Mouse (Mus musculus): ENCODE data around the gene Chrng. TPM values are rescaled to one million over a fixed set of nuclear protein-coding genes. Genes with fewer than 3 reads are reported as not detected.
A peak's percentile ranks its signal among the peaks of the same experiment; 100 is the strongest.

Chrng gene
- 0.12 TPM in 1 of 2 replicates, not detected in the other for polyA plus RNA-seq (2016; fragmentation: Nextera tagmentation; extraction: Ambion mirVana)

DNA sequence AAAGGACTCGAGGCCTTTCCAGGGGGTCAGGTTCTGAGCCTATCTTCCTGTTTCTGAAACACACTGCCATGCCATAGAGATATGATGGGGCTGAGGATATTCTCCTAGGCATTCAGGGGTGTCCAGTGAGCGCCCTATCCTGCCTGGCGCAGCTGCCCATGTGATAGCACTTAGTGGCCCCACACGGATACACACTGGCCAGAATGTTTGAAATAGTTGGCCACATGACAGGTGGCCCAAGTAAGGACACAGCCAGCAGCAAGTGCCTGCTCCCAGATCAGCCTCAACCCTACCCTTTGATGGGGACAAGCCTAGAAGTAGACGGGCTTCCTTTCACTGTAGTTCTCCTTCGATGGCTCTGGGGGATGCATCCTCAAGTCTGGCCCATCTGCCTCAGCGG lies at the start of gene Chrng:
TSS of gene Chrng (plus strand) at position 193 of the 400 bp plus-strand sequence.
- no peak within 1 kb of the TSS for H3K27ac ChIP-seq (replicated peaks)
- H3K27me3 ChIP-seq (ENCODE audit: low read depth, poor library complexity, severe bottlenecking), result peaks cover 48% of the 10 kb centered on the region
- no peak for DNase-seq (ENCODE audit: low spot score)
- H3K9me3 ChIP-seq (replicated peaks), result no peaks in the 10 kb centered on the region
- H3K36me3 ChIP-seq, result no peaks in the 10 kb centered on the region
- H3K4me1 ChIP-seq, result peaks cover 15% of the 10 kb centered on the region
- H3K4me3 ChIP-seq, result no peak within 1 kb of the TSS
- 88% methylated on average over 7 of the region's 7 CpGs for WGBS

DNA sequence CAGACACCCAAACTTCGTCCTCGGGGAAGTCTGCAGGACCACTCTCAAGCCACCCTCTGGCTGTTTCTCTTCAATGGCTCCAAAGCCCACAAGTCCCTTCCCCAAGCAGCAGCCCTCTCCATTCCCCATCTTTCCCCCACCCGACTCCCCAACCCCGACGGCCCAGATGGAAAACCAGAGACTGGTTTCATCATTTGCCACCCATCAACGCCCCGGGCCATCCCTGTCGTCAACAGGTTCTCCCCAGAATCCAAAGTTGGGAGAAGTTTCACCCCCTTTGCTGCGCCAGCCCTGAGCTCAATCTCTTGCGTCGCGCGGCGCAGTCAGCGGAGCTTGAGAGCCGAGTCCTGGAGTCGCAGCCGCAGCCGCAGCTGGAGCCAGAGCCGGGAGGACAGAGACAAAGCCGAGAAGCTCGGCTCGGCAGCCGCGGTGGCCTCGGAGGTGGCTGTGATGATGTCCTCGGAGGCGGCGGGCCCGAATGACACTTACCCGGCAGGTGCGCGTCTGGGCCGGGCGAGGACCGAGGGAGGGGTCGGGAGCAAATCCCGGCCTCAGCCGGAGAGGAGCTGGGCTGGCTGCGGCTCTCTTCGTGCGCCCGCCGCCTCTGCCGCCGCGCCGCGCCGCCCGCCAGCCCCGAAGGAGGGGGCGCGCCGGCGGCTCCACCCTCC lies 48.8 kb upstream of the Chrng start:
- WGBS, result under 1% methylated on average over 48 of the region's 56 CpGs
- no peaks in the 10 kb centered on the region for H3K9me3 ChIP-seq (replicated peaks)
- H3K27me3 ChIP-seq (ENCODE audit: low read depth, poor library complexity, severe bottlenecking), result peaks cover 100% of the 10 kb centered on the region
- DNase-seq (ENCODE audit: low spot score), result peak; percentile 68
- peaks cover 34% of the 10 kb centered on the region for H3K4me1 ChIP-seq
- H3K4me3 ChIP-seq, result peak overlapping the region; percentile 59
- H3K27ac ChIP-seq (replicated peaks), result peak overlapping the region; percentile 71
- H3K36me3 ChIP-seq, result no peaks in the 10 kb centered on the region

DNA sequence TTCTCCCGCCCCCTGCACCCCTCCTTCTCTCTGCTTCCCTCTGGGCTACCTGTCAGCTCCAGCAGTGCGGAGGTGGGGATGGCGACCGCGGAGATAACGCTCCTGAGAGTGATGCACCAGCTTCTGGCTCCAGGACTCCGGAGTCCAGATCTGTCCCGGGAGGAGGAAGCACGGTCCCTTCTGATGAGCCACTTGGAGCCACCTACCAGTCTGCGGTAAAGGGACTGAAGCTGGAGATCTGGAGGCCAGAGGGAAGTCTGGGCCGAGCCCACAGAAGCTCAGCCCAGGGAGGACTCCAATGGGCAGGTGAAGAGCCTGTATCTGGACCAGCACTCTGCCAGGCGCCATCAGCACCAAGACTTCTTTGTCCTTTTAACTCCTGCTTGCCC lies 48.3 kb upstream of the Chrng start, which contains the start of gene Ecel1:
TSS of gene Ecel1 (minus strand) at position 323 of the 389 bp plus-strand sequence.
- Histone ChIP-seq H3K4me3 (peak within 1 kb of the TSS; percentile 59), H3K27me3 (ENCODE audit: low read depth, poor library complexity, severe bottlenecking) (peaks cover 98% of the 10 kb centered on the region), H3K27ac (replicated peaks) (peak within 1 kb of the TSS; percentile 71), H3K9me3 (replicated peaks) (no peaks in the 10 kb centered on the region), H3K4me1 (peaks cover 34% of the 10 kb centered on the region), H3K36me3 (no peaks in the 10 kb centered on the region)
- 0% methylated on average over 12 of the region's 12 CpGs for WGBS
- peak; percentile 41 for DNase-seq (ENCODE audit: low spot score)

DNA sequence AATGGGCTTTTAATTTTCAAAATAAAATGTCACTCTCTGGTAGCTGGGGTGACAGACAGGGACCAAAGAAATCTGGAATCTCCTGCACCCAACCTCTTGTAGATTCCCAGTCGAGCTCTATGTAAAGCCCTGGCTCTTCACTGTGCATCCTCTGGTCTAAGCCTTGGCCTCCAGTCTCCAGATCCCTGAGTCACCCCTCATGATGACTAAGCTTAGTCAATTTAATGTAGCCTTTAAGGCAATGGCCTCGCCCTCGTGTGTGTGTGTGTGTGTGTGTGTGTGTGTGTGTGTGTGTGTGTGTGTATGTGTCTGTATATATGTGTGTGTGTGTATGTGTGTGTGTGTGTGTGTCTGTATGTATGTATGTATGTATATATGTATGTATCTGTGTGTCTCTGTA lies 45.1 kb upstream of the Chrng start:
- Histone ChIP-seq H3K36me3 (no peaks in the 10 kb centered on the region), H3K4me1 (peaks cover 26% of the 10 kb centered on the region), H3K27ac (replicated peaks) (no peak overlapping the region), H3K9me3 (replicated peaks) (no peaks in the 10 kb centered on the region), H3K27me3 (ENCODE audit: low read depth, poor library complexity, severe bottlenecking) (peaks cover 79% of the 10 kb centered on the region), H3K4me3 (no peak overlapping the region)
- 82% methylated on average over 3 of the region's 3 CpGs for WGBS
- no peak for DNase-seq (ENCODE audit: low spot score)

DNA sequence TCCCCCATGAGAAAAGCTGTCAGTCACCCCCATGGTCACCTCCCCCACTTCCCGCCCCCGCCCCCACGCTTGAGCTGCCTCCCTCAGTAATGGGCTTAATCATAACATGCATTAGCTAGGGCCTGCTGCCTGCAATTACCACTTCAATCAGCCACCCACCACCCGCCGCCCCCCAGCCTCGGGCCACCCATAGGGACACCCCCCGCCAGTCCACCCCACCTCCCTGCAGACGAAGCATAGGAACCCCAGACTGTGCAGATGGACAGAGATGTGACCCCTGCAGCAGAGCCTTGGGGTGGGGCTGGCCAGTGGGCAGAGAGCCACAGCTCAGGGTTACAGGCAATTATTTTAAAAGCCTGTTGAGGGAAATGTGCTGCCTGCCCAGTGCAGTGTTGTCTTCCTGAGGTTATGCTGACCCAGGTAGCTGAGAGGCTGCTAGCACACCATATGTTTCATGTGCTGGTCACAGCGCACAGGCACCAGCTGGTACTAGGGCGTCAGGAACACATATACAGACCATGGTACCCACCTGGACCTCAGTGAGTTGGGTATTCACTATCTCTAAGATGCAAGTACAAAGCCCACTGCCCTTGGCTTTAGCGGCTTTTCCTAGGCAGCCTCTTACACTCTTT lies 40.2 kb upstream of the Chrng start:
- Histone ChIP-seq H3K9me3 (replicated peaks) (no peaks in the 10 kb centered on the region), H3K27me3 (ENCODE audit: low read depth, poor library complexity, severe bottlenecking) (peaks cover 73% of the 10 kb centered on the region), H3K27ac (replicated peaks) (no peak overlapping the region), H3K4me3 (no peak overlapping the region), H3K36me3 (no peaks in the 10 kb centered on the region), H3K4me1 (peaks cover 23% of the 10 kb centered on the region)
- 41% methylated on average over 11 of the region's 11 CpGs for WGBS
- DNase-seq (ENCODE audit: low spot score), result no peak

DNA sequence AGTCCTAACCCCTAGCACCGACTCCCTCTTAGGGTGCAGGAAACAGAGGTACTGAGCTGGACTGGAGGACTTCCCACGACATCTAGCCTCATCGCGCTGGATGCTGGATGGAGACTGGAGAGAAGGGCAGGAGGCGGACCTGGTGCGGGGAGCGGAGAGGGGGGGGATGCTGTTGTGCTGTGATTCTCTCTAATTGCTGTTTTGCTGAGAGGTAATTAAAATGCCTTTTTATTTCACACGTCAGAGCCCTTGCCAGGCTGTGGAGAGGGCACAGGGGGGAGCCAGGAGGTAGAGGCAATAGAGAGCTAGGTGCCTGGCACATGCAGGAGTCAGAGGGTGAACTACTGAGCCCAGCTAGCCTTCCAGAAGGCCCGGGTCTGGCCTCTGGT lies 39.7 kb upstream of the Chrng start:
- no peak overlapping the region for H3K4me3 ChIP-seq
- H3K9me3 ChIP-seq (replicated peaks), result no peaks in the 10 kb centered on the region
- H3K4me1 ChIP-seq, result peaks cover 28% of the 10 kb centered on the region
- peaks cover 73% of the 10 kb centered on the region for H3K27me3 ChIP-seq (ENCODE audit: low read depth, poor library complexity, severe bottlenecking)
- no peak for DNase-seq (ENCODE audit: low spot score)
- no peak overlapping the region for H3K27ac ChIP-seq (replicated peaks)
- H3K36me3 ChIP-seq, result no peaks in the 10 kb centered on the region
- WGBS, result 54% methylated on average over 9 of the region's 9 CpGs

DNA sequence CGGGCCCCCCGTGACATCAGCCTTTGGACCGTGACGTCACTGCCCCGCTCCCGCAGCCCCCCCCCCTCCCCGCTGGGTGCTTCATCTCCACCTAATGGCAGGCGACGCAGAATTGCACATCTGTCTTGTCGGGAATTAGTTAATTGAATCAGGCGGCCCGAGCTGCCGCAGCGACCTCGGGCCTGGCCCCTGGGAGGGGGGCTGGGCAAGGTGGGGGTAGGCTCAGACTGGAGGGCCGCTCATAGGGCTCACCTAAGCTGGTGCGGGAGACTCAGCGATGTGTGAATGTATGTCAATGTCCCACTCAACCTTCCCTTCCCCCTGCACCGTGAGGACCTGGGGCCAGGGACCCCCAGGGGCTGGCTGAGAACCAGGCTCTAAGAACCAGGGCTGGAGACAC lies 34.0 kb upstream of the Chrng start:
- peak overlapping the region; percentile 28 for H3K4me3 ChIP-seq
- peaks cover 90% of the 10 kb centered on the region for H3K27me3 ChIP-seq (ENCODE audit: low read depth, poor library complexity, severe bottlenecking)
- no peaks in the 10 kb centered on the region for H3K36me3 ChIP-seq
- H3K27ac ChIP-seq (replicated peaks), result peak overlapping the region; percentile 28; the same call in 1 of the 2 replicates
- no peaks in the 10 kb centered on the region for H3K9me3 ChIP-seq (replicated peaks)
- H3K4me1 ChIP-seq, result peaks cover 63% of the 10 kb centered on the region
- peak; percentile 27 for DNase-seq (ENCODE audit: low spot score)
- WGBS, result 21% methylated on average over 19 of the region's 19 CpGs

DNA sequence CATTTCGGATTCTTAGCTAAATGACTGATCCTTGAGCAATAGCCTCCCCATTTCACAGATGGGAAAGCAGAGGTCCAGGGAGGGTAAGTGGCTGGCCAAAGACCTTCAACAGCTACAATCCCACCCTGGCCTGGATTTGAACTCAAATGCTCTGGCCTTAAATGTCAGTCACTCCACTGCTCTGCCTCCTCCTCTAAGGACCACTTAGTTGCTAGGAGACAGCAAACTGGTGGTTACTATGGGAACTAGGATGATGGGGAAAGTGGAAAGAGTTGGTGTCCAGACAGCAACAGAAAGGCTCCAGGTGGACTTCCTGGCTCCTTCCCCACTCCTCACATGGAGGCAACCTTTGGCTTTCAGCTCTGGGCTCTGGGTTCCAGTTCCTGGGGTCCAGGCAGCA lies 33.1 kb upstream of the Chrng start:
- DNase-seq (ENCODE audit: low spot score), result no peak
- H3K27ac ChIP-seq (replicated peaks), result no peak overlapping the region
- peaks cover 71% of the 10 kb centered on the region for H3K4me1 ChIP-seq
- H3K27me3 ChIP-seq (ENCODE audit: low read depth, poor library complexity, severe bottlenecking), result peaks cover 85% of the 10 kb centered on the region
- no peaks in the 10 kb centered on the region for H3K36me3 ChIP-seq
- WGBS, result 76% methylated on average over 1 of the region's 1 CpGs
- no peaks in the 10 kb centered on the region for H3K9me3 ChIP-seq (replicated peaks)
- no peak overlapping the region for H3K4me3 ChIP-seq

DNA sequence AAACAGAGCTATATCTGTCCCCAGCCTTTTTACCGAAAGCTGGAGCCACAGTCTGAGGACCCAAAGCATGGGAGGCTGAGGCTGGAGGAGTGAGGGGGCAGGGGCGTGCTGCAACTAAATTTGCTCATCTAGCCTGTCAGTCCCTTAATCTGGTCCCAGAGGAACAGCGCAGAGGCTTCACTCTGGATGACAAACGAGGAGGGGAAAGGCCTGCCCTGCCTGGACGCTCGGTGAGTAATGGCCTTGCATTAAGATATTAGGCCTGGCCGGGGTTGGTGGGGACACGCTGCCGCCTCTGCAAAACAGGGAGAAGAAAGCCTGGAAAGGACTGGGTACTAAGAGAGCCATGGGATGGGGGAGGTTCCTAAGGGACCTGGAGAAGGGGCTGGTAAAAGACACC lies 32.1 kb upstream of the Chrng start:
- peaks cover 71% of the 10 kb centered on the region for H3K4me1 ChIP-seq
- peak overlapping the region; percentile 43 for H3K27ac ChIP-seq (replicated peaks)
- H3K4me3 ChIP-seq, result no peak overlapping the region
- 52% methylated on average over 9 of the region's 9 CpGs for WGBS
- DNase-seq (ENCODE audit: low spot score), result no peak
- no peaks in the 10 kb centered on the region for H3K36me3 ChIP-seq
- peaks cover 82% of the 10 kb centered on the region for H3K27me3 ChIP-seq (ENCODE audit: low read depth, poor library complexity, severe bottlenecking)
- H3K9me3 ChIP-seq (replicated peaks), result no peaks in the 10 kb centered on the region

DNA sequence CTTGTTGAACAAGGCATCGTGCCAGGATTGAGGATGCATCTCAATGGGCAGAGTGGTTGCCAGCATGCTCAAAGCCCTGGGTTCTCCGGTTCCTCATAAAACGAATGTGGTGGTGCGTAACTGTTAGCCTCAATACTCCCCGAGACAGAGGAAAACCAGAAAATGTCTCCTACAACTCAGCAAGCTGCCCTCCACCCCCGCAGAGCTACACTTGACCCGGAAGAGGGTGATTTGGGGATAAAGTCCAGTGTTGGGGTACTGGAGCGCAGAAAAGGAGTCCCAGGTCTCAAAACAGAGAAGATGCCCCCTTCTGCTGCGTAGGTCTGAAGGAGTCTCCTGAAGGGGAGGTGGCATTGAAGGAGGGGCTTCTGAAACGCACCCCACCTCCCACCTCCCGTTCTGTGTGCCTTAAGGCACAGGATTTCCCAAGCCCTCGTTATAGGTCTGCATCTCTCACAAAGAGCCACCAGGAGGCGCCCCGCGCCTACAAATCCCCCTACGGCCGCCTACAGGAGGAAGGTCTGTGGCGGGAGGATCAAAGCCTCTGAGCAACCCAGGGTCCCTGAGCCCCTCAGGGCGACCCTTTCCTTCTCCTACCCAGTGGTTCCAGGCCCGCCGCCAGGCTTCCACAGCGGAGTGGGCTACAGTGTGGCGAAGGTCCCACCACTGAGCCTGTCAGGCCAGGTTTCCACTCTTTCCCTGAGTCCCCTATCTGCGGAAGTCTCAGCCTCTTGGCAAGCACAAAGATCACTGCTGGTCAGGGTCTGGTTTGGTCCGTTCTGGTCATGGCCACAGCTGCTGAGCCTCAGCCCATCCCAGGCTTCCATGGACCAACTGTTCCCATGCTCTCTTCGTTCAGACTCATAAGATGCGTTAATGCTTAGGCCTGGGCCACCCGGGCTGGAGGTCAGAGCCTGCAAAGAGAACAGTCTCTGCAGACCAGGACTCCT lies 30.2 kb upstream of the Chrng start:
- Histone ChIP-seq H3K4me1 (peaks cover 67% of the 10 kb centered on the region), H3K27ac (replicated peaks) (peak overlapping the region; percentile 57; the same call in 1 of the 2 replicates), H3K4me3 (peak overlapping the region; percentile 18; the same call in 1 of the 2 replicates), H3K27me3 (ENCODE audit: low read depth, poor library complexity, severe bottlenecking) (peaks cover 72% of the 10 kb centered on the region), H3K9me3 (replicated peaks) (no peaks in the 10 kb centered on the region), H3K36me3 (no peaks in the 10 kb centered on the region)
- DNase-seq (ENCODE audit: low spot score), result peak; percentile 84
- 23% methylated on average over 28 of the region's 28 CpGs for WGBS

DNA sequence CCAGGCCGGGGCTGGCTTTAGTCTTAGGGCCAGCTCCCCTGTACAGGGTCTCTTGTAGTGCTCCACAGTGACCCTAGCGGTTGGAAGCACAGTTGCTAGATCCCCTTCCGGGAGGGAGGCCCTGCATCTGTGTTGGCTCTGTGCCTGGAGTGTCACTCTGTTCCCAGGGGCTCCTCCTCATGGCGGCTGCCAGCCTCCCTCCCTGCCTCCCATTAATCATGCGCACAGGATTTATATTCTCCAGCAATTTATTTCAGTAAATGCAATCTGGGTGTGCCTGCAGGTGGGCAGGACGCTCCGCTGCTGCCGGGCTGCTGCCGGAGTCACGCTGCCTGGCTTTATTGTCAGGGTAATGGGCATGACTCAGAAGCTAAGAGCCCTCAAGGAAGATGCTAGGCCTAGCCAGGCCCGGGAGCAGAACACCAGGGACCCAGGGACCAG lies 28.6 kb upstream of the Chrng start:
- Histone ChIP-seq H3K27me3 (ENCODE audit: low read depth, poor library complexity, severe bottlenecking) (peaks cover 64% of the 10 kb centered on the region), H3K27ac (replicated peaks) (peak overlapping the region; percentile 64), H3K9me3 (replicated peaks) (no peaks in the 10 kb centered on the region), H3K4me1 (peaks cover 51% of the 10 kb centered on the region), H3K36me3 (no peaks in the 10 kb centered on the region), H3K4me3 (peak overlapping the region; percentile 26; the same call in 1 of the 2 replicates)
- peak; percentile 69 for DNase-seq (ENCODE audit: low spot score)
- 12% methylated on average over 11 of the region's 11 CpGs for WGBS

DNA sequence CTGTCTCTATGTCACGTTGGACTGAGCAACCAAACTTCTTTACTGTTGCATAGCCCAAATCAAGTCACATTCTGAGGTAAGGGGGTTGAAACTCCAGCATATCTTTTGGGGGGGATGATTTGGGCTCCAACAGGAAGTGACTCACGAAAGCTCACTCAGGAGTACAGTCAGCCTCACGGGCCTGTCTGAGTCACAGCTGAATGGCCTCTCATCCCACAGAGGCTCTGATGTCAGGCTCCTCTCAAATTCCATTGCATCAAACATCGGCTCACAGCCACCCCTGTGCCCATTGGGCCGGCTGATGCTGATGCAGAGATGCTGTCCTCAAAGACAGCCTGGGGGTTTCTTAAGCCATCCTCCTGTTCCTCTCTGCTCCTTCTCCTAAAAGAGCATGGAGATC lies 23.6 kb upstream of the Chrng start:
- H3K36me3 ChIP-seq, result no peaks in the 10 kb centered on the region
- no peak for DNase-seq (ENCODE audit: low spot score)
- no peak overlapping the region for H3K4me3 ChIP-seq
- H3K4me1 ChIP-seq, result peaks cover 30% of the 10 kb centered on the region
- peaks cover 67% of the 10 kb centered on the region for H3K27me3 ChIP-seq (ENCODE audit: low read depth, poor library complexity, severe bottlenecking)
- WGBS, result 67% methylated on average over 5 of the region's 5 CpGs
- H3K9me3 ChIP-seq (replicated peaks), result no peaks in the 10 kb centered on the region
- no peak overlapping the region for H3K27ac ChIP-seq (replicated peaks)

All from midbrain, embryonic 10.5 days (tissue).